Comparison of ENCODE assay signal across 35 mouse cellular contexts in genomic region chr13:114998100-114998499, GRCm38 (mm10).
"Had no signal": no experiment of that assay in that cellular context is flagged by ENCODE, and none has a peak within 500 bp of the region (broad histone marks: within the 10 kb centered on the region; RNA-seq: fewer than 3 reads in every experiment).

No protein-coding gene starts in this region.

- H3K9ac ChIP-seq: heart, embryonic 12.5 days; heart, embryonic 13.5 days; heart, embryonic 15.5 days; hindbrain, embryonic 12.5 days; hindbrain, embryonic 13.5 days; hindbrain, embryonic 14.5 days; hindbrain, embryonic 15.5 days; intestine, embryonic 15.5 days; kidney, embryonic 15.5 days had no signal

- H3K27me3 ChIP-seq: heart, embryonic 12.5 days; heart, embryonic 13.5 days; heart, embryonic 15.5 days; hindbrain, embryonic 12.5 days; hindbrain, embryonic 13.5 days; hindbrain, embryonic 15.5 days; intestine, embryonic 15.5 days; kidney, embryonic 15.5 days had no signal

- H3K4me1 ChIP-seq: hindbrain, embryonic 10.5 days; hindbrain, embryonic 12.5 days; hindbrain, embryonic 13.5 days; hindbrain, embryonic 15.5 days; intestine, embryonic 15.5 days; kidney, embryonic 15.5 days had no signal

- H3K9me3 ChIP-seq: heart, embryonic 10.5 days; heart, embryonic 13.5 days; heart, embryonic 15.5 days; hindbrain, embryonic 10.5 days; hindbrain, embryonic 12.5 days; hindbrain, embryonic 13.5 days; hindbrain, embryonic 15.5 days; intestine, embryonic 15.5 days; kidney, embryonic 15.5 days had no signal

- H3K4me2 ChIP-seq: heart, embryonic 11.5 days; heart, embryonic 12.5 days; heart, embryonic 13.5 days; heart, embryonic 15.5 days; hindbrain, embryonic 12.5 days; hindbrain, embryonic 13.5 days; hindbrain, embryonic 14.5 days; hindbrain, embryonic 15.5 days; intestine, embryonic 15.5 days; kidney, embryonic 15.5 days had no signal

- H3K36me3 ChIP-seq: hindbrain, embryonic 10.5 days; hindbrain, embryonic 12.5 days; hindbrain, embryonic 13.5 days; hindbrain, embryonic 15.5 days; intestine, embryonic 15.5 days had no signal

- ATAC-seq: hindbrain, embryonic 16.5 days; hindbrain, postnatal 0 days; inflammation-experienced regulatory T-cells, adult 6 months; intestine, embryonic 15.5 days; intestine, embryonic 16.5 days; intestine, postnatal 0 days had no signal

- DNase-seq: heart, postnatal 10 days; heart, postnatal 14 days; heart, postnatal 36 days; heart, postnatal 4 days; kidney, adult 11 months; kidney, adult 18-20 months; kidney, adult 2 months; kidney, adult 8-10 months; kidney, adult 9 months; kidney, postnatal 10 days; kidney, postnatal 14 days; kidney, postnatal 25 days; kidney, postnatal 36 days; kidney, postnatal 4 days; layer of hippocampus, adult 9-11 months; layer of hippocampus, postnatal 36 days had no signal

- H3K27ac ChIP-seq: heart, embryonic 10.5 days; heart, embryonic 13.5 days; heart, embryonic 15.5 days; hindbrain, embryonic 10.5 days; hindbrain, embryonic 12.5 days; hindbrain, embryonic 13.5 days; hindbrain, embryonic 14.5 days; hindbrain, embryonic 15.5 days; hindbrain, postnatal 0 days; intestine, embryonic 15.5 days; kidney, embryonic 15.5 days; kidney, postnatal 0 days; layer of hippocampus, adult 2 months had no signal

- H3K4me3 ChIP-seq: heart, embryonic 10.5 days; heart, embryonic 12.5 days; heart, embryonic 13.5 days; heart, embryonic 15.5 days; hindbrain, embryonic 10.5 days; hindbrain, embryonic 12.5 days; hindbrain, embryonic 13.5 days; hindbrain, embryonic 15.5 days; intestine, embryonic 15.5 days; kidney, embryonic 15.5 days; layer of hippocampus, adult 2 months had no signal
